Mouse (Mus musculus) heart, adult 2 months (tissue): ENCODE results near the gene Nfatc4.

Experiments used
- CTCF ChIP-seq: fragments of 200-600 bp; IDR thresholded peaks from 2 replicates; pipeline ENCODE4 v1.8.1; 2022; ENCODE audit warnings: antibody characterized with exemption, mild to moderate bottlenecking, moderate library complexity
- POLR2A ChIP-seq: fragments of 200-500 bp; IDR thresholded peaks from 2 replicates; pipeline ENCODE4 v1.6.1; 2011; ENCODE audit warnings: mild to moderate bottlenecking, low read depth, low read length, control low read depth; ENCODE audit not compliant: insufficient read depth

DNA sequence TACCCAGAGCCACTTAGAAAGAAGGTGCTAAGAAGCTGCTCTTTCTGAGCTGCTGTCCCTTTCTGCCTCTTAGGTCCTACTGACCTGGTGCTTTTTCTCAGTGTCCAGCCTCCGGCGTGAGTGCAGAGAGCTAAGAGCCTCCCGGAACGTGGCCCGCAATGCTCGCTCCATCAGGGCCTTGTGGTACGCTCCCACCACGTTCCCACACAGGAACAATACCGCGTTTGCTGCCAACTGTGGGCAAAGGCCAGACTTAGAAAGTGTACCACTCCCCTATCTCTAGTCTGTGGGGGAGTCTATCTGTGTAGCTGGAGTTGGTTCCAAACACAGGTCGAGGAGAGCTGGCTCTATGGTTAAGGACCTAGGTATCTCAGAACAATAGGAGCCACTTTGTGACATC lies 42.2 kb upstream of the Nfatc4 start:
- TF ChIP-seq POLR2A (no peak), CTCF (no peak)
